Mouse (Mus musculus) adrenal gland, adult 2 months (tissue): Measurements from ENCODE around the gene Rasgef1c. TPM values are rescaled to one million over a fixed set of nuclear protein-coding genes. Genes with fewer than 3 reads are reported as not detected.
A peak's percentile ranks its signal among the peaks of the same experiment; 100 is the strongest.

ENCODE experiments used
- DNase-seq: peaks from one replicate; pipeline ENCODE4 v3.0.0; 2021
- polyA plus RNA-seq: library from polyadenylated mRNA; depleted of rRNA; stranded (reverse); fragments of >200 nt; gene quantifications from 2 replicates; pipeline ENCODE4 v1.2.3, GENCODE M21; 2012
- total RNA-seq, 2 experiments: library from RNA; stranded (reverse); gene quantifications; 2 replicates each; pipeline ENCODE4 v1.2.3; 2021

The Rasgef1c gene
- total and polyA plus RNA-seq, 3 experiments = 0.43 to 1.0 (median 0.71) TPM

DNA sequence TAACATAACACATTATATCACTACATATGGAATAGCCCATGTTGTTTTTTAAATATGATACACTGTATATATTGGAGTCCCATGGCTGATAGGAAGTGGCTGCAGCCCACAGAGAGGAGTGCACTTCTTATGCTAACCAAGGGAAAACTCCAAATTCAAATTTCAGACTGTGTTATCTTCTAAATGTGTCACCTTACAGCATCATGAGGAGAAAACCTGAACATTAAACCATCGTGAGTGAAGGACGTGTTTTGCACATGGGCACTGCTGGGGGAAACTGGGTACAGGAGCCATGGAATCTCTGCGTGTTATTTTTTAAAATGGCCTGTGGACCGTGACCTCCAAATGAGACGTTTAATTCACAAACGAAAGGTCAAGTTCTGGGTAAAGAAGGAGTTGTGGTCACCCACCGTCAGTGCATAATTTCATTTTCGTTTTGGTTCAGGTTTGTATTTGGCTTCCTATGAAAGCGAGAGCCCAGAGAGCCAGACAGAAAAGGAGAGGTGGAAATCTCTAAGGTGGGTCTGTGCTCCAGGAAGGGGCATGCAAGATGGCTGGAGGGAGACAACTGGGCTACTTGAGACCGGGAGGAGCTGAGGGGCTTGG is 76.4 kb downstream of the Rasgef1c start:
- no peak for DNase-seq

DNA sequence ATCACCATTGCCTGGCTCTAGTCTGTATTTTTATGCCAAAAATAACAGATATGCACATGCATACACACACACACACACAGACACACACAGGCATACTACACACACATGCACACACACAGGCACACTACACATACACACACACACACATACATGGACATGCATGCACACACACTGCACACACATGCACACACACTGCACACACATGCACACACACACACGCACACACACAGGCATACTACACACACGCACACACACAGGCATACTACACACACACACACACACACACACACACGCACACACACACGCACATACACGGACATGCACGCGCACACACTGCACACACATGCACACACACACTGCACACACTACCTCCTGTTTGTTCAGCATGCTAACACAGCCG is 77.3 kb downstream of the Rasgef1c start:
- no peak for DNase-seq

DNA sequence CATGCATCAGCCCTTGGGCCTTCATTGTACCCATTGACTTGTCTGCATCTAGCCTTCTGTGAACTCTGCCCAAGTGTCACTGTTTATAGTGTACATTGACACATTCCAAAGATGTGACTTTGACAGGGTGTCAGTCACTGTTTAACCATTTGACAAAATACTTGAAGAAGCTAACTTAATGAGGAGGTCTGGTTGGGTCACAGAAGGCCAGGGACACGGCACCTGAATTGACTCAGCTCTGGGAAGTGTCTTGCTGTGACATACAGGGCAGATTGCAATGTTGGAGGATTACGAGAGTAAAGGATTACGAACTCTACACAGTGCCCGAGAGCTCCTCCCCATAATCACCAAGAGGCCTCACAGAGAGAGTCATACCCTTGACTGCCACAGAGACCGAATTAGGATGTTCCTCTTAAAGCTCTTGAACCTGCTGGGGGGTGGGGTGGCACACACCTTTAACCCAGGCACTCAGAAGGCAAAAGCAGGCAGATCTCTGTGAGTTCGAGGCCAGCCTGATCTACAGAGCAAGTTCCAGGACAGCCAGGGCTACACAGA is 79.1 kb downstream of the Rasgef1c start:
- DNase-seq = no peak

DNA sequence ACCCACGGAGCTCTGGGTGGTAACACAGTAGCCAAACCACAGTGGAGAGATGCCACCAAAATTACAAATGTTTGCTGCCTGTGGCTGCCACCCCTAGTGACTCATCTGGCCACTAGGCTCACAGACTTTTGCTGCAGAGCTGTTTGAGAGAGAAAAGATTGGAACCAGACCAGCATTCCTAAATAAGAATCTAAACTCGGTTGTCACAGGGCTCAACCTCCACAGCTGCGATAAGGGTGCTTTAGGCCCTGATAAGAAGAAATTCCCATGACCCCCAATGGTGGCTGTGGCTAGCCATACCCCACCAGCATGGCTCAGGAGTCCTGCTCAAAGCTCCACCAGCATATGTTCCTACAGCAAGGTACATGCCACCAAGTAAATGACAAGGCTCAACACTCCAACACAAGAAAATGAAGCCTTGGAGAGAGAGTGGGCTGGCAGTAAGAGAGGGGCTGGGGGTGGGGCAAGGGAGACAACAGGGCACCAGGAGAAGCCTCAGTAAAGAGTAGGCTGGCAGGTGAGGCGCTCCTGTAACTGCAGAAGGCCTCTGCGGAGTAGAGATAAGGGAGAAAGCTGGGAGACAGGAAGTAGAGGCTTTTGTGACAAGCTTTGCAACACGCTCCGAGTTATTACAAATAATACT is 79.8 kb downstream of the Rasgef1c start:
- peak; percentile 35 for DNase-seq

DNA sequence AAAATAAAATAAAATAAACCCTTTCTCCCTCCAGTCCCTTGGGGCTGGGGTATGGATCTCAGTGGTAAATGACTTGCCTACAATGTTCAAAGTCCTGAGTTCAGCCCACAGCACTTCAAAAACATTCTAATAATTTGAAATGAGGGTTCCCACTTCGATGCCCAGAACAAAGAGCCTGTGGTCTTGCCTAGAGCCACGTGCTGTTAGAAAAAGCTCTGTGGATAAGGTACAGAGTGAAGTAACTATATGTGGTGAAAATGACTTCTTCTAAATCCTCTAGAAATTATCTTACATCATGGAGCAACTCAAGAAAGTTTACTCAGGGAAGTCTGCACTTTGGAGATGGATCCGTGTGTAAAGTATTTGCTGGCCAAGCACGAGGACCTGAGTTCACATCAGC is 80.5 kb downstream of the Rasgef1c start:
- no peak for DNase-seq

DNA sequence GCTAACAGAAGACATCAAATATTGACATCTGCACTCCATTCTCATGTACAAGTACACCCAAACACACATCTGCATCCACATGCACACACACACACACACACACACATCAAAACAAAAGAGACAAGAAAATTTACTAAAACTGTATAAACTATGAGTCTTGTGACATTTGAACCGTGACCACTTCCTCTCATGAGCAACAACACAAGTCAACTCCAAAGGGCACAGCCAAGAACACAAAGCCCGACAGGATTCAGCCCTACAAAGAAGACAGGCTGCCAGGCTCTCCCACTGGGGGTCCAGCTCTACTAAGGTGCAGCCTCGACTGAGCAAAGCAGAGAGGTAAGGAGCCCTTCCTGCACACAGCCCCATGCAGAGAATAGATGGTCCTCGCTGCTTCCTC is 81.2 kb downstream of the Rasgef1c start:
- no peak for DNase-seq

DNA sequence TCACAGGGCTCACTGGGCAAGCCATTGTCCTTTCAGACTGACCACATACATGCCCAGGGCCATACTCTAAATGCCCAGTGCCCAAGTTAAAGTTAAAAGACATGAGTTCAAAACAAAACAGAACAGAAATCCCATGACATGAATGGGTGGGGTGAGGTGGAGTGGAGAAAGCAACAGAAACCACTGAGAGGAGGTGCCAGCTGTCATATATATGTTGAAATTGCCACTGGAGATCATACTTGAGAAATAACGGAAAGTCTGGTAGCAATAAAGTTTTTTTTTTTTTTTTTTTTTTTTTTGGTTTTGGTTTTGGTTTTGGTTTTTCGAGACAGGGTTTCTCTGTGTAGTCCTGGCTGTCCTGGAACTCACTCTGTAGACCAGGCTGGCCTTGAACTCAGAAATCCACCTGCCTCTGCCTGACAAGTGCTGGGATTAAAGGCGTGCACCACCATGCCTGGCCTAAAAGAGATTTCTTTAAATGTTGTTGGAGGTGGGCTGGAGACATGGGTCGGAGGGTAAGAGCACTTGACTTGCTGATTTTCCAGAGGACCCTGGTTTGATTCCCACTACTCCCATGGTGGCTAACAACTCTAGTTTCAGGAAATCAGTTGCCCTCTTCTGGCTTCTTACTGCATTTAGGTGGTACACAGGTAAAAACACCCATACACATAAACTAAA is 82.4 kb downstream of the Rasgef1c start:
- DNase-seq = no peak

DNA sequence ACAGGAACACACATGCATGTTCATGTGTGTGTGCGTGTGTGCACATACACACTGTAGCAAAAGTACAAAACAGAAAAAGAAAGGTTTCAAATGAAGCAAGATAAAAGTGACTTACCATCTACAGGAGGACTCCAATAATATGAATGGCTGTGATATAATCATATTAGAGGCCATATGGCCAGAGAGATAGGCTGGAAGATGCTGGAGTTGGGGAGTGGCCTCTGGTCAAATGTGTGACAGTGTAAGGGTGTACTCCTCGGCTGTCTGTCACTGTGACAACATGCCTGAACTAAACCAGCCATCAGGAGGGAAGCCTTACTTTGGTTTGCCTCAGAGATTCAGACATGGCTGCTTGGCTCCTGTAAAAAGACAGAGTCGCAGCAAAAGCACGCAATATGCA is 83.4 kb downstream of the Rasgef1c start:
- no peak for DNase-seq

DNA sequence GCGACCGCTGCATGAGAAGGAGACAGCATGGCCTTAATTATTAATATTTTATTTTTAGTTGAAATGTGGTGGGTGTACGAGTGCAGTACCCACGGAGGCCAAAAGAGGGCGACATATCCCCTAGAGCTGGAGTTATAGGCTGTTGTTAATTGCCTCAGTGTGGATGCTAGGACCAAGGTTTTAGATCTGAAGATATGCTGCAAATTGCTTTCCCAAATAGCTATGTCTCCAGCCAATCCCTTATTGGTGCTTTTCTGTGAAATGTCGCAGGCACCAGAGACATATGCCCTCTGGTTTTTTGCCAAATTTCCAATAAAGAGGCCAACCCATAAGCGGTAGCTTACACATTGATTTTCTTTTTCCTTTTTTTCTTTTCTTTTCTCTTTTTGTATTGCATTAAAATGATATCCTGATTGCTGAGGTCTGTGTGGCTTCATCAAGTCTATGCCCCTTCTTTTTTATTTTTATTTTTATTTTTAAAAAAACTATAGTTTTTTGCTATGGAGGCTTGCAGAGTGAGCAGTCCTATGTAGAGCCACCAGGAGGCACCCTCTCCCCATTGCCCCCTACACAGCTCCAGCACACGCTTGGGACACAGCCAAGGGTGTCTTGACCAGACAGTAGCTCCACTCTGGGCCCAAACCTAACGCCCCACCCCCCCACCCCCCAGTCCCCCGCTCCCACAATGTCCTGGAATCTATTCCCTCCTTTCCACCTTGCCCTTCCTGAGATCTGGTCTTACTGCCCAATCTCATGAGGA is 84.8 kb downstream of the Rasgef1c start:
- DNase-seq = peak; percentile 55

DNA sequence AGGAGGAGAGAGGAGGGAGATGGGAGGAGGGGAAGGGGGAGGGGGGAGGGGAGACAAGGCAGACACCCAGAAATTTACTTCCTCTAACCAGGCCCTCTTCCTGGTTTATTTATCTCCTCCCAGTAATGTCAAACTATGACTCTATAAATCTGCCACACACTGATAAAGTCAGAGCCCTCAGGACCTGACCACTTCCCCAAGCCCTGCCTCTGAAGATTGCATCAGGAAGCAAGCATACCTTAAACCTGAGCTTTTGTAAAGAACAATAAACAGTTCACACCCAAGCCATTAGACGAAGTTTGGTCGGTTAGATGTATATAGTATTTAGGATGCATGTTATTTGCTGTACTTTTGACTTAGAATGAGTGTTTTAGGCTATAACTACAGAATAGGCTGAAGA is 92.9 kb downstream of the Rasgef1c start:
- no peak for DNase-seq

DNA sequence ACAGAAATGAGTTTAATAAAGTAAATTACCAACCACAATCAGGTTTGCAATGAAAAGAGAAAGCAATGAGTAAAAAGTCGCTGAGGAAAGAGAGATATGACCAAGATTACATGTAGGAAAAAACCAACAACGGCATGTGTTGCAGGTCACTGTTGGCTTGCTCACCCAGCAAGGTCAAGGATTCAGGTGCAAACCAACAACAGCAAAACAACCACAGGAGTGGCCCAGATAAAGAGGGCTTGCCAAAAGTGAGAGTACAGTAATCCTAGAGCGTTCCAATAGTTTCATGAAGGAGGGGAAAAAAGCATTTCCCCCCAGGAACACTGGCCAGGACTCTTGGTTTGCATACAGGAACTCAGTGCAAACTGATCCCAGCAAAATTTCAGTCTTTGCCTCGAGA is 94.8 kb downstream of the Rasgef1c start:
- DNase-seq = no peak

DNA sequence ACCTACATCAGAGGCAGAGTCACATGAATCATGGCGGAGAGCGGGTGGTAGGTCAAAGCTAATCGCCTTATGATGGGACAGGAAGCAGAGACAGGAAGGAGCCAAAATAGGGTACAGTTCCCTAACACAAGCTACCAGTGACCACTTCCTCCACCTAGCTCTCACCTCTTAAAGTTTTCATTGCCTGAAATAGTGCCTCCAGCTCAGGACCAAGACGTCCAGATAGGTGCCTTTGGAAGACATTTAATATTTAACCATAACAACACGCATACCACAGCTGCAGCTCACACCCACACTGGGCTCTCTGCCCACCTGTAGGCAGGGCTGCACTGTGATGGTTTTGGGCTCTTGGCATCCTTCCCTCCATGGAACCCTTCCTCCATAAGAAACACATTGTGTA is 95.7 kb downstream of the Rasgef1c start:
- DNase-seq = no peak

DNA sequence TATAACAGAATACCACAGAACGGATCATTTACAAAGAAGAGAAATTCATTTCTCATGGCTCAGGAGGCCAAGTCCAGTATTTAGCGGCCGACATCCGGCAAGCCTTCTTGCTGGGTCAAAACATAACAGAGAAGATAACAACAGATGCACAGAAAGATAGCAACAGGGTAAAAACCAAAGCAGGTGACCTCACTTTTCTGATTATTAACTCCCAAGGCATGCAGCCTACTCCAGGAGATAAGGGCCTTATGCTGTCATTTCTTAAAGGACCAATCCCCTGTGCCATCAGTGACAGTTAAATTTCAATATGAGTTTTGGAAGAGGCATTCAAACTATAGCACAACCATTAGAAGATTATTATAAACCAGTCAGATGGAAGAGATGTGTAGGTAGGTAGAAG is 101.2 kb downstream of the Rasgef1c start:
- no peak for DNase-seq

DNA sequence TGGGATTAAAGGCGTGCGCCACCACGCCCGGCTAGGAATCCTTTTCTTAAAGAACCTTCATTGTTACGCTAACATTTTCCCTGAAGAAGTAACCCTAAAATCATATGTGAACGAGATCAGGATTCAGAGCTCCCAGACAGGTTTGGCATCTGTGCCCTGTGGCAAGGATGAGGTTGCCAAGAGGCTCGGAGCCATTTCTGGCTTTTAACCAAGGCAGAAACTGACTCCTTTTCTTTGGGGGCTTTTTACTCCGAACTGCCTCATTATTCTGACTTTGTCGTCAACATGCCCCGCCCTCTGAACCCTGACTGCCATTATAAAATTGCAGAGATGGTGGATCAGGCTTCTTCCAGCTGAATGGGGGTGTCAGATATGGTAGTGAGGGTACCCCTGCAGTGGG is 106.1 kb downstream of the Rasgef1c start:
- no peak for DNase-seq

DNA sequence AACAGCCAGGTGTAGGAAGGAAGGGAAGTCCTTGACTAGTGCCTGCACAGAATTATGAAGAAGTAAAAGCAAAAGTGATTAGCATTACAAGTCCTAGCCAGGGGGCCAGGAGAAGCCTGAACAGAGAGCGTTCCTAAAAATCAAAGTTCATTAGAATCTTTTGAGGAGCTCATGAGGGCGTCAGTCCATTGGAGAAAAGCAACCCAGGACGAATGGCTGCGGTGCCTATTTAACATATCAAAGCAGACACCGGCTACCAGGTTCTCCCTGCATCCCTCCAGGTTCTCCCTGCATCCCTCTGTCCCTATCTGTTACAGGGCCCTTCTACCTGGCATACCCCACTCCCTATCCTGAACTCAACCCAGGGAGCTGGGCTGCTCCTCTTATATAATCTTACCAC is 106.6 kb downstream of the Rasgef1c start:
- DNase-seq = no peak

DNA sequence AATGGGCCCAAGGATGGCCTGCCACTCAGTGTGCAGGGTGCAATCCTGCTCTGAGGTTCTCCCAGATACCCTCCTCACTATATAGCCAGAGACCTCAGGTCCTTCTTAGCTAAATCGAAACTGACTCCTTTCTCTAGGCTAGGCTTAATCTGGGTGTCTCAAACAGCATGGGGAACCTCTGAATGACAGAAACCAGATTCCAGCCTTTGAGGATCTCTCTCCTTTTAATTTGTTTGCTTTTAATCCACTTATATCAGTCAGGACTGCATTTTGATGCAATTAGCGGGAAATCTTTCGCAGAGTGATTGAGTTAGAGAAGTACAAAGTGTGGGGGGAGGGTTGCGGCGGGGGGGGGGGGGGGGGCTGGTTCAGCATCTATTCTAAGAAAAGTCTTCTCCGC is 111.4 kb downstream of the Rasgef1c start:
- no peak for DNase-seq

DNA sequence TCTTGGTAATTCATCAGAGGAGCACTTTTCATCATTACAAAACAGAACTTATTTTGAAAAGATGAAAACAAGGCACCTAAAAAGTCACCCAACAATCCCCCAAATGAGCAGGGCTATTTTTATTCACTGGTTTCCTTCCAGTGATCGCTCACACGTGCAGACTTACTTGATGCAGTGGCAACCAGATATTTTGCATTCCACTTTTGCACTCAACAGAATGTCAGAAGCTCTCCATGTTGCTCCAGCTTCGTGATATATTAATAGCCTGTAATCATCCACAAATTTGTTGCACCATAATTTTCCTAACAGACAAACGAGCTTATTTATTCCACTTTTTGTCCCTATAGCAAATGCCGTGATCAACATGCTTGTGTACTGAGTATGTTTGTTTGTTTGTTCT is 114.9 kb downstream of the Rasgef1c start:
- DNase-seq = no peak

DNA sequence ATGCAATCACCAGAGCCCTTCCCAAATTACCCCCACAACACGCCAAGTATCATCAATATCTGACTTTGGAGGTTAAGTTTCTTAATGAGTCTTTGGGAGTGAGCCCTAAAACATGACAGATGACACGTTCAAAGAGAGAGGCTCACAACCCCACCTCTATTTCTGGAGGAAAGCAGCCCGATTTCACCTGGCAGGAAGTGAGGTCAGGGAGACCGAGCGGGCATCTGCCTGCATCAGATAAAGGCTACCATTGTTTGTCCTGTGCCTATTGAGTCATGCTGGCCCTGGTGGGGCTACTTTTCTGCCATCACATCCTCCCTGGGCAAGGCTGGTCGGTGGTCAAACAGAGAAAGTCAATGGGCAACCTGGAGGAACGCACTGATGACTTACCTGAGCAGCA is 115.9 kb downstream of the Rasgef1c start:
- no peak for DNase-seq

DNA sequence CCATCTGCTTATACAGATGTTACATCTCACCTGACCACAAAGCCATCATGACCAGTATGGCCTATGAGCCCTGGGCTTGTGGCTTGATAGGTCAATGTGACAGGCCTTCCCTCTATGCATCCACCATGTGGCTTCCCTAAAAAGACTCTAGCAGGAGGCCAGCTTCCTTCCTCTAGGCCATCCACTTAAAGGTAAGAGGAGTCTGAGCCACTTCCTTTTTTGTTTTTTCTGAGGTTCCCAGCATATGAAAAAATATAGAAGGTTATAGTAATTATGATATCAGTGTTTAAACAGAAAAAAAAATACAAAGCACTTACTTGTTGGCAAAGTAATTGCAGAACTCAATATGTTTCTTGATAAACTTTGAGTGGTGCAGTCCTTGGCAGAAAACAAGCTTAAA is 117.2 kb downstream of the Rasgef1c start:
- DNase-seq = no peak

DNA sequence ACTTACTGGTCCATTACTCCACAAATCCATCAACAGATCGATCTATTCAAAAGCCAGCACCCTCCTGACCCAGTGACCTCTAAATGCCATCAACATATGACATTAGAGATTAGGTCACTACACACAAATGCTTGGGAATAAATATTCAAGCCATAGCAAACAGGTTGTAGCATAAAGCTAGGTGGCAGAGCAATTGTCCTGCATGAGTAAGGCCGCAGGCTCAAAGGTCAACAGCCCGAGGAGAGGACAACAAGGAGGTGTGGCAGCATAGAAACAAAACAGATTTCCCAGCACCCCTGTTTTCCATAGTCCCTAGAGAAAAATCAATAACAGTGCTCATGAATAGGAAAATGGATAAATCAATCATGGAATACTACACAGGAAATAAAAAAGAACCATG is 120.5 kb downstream of the Rasgef1c start:
- no peak for DNase-seq

DNA sequence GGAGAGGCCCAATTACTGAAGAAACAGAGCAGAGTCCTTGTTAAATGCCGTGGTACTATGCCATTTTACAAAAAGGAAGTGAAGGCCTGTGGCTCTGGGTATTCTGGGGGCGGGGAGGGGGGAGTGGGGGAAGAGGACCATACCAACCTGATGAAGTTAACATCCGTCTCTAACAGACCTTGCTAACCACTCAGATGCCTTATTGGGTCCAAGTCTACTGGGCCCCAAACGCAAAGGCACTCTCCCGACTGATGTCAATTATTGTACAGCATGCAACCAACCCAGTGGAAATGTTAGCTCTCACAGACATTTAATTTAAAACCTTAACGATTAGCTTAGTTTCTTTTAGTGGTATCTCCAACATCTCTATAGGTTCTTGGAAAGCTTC is 122.8 kb downstream of the Rasgef1c start:
- no peak for DNase-seq

DNA sequence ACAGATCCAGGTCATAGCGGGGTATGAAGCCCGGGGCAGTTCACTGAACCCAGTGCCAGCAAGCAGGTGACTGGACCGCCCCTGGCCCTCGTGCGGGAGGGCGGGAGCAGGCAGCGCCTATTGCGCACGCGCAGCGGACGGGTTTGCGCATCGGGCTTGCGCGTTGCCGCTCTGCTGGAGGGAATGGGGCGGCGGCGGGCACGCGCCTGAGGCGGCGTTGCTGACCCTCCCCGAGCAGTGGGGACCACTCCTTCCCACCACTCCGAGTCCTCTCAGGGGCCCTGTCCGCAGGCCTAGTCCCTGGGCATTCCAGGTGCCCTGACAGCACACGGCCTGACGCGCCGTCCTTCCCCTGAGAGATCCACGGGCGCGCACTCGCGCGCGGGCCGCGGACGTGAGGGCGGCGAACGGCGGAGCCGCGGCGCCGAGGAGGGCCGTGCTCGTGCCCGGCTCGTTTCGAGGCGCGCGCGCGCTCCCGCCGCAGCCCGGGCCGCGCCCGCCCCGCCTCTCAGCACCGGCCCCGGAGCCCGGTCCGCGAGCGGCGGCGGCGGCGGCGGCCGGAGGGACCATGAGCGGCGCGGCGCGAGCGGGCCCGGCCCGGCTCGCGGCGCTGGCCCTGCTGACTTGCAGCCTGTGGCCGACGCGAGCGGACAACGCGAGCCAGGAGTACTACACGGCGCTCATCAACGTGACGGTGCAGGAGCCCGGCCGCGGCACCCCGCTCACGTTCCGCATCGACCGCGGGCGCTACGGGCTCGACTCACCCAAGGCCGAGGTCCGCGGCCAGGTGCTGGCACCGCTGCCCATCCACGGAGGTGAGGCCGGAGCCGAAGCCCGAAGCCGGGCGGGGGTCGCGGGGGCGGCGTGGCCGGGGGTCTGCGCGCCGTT is 123.4 kb downstream of the Rasgef1c start, which contains the start of gene Rnf130:
Gene Rnf130, plus strand, starts transcription at position 514 of the 888 bp plus-strand sequence.
- DNase-seq = peak; percentile 98
